29 mouse cellular contexts compared by ENCODE assay signal in genomic region chr19:36004961-36005360, GRCm38 (mm10). TPM values are rescaled to one million over a fixed set of nuclear protein-coding genes. Genes with fewer than 3 reads are reported as not detected.
A peak's percentile ranks its signal among the peaks of the same experiment; 100 is the strongest.
DNase-seq lines count a peak whose midpoint lies in the region; ATAC-seq and TF ChIP-seq lines count a peak whose summit lies in the region.
"Had no signal": no experiment of that assay in that cellular context is flagged by ENCODE, and none has a peak within 500 bp of the region (broad histone marks: within the 10 kb centered on the region; RNA-seq: fewer than 3 reads in every experiment).

No protein-coding gene starts in this region.

- H3K4me1 ChIP-seq in kidney, adult 2 months (ENCODE audit: control insufficient read depth, insufficient read depth, low read length): no peaks in the 10 kb centered on the region
- H3K4me1 ChIP-seq in kidney, embryonic 16.5 days (ENCODE audit: insufficient read depth, low read length): no peaks in the 10 kb centered on the region
- H3K4me1 ChIP-seq in lung, postnatal 0 days (ENCODE audit: insufficient read depth, low read depth, low read length): no peaks in the 10 kb centered on the region
- H3K4me1 ChIP-seq in hindbrain, embryonic 16.5 days (ENCODE audit: control insufficient read depth, insufficient read depth, low read depth, low read length): peaks cover 7% of the 10 kb centered on the region; the same call in 1 of the 2 replicates
- H3K4me1 ChIP-seq: embryonic facial prominence, embryonic 15.5 days; heart, embryonic 10.5 days had no signal

- H3K4me3 ChIP-seq in kidney, adult 2 months (ENCODE audit: insufficient read depth, low read depth, low read length): no peak overlapping the region
- no peak overlapping the region for H3K4me3 ChIP-seq in kidney, embryonic 16.5 days (ENCODE audit: low read length)
- H3K4me3 ChIP-seq in lung, postnatal 0 days (ENCODE audit: low read depth, low read length): no peak overlapping the region
- no peak overlapping the region for H3K4me3 ChIP-seq in hindbrain, embryonic 16.5 days (ENCODE audit: low read length)
- H3K4me3 ChIP-seq: embryonic facial prominence, embryonic 12.5 days; embryonic facial prominence, embryonic 15.5 days; gastrocnemius, adult 2 months; heart, adult 2 months; heart, embryonic 10.5 days; heart, embryonic 13.5 days had no signal

- no peak overlapping the region for H3K4me2 ChIP-seq in kidney, embryonic 16.5 days (replicated peaks; ENCODE audit: low read depth, low read length)
- no peak overlapping the region for H3K4me2 ChIP-seq in lung, postnatal 0 days (replicated peaks; ENCODE audit: low read depth, low read length)
- H3K4me2 ChIP-seq in hindbrain, embryonic 16.5 days (ENCODE audit: low read length): no peak overlapping the region
- H3K4me2 ChIP-seq: embryonic facial prominence, embryonic 12.5 days; embryonic facial prominence, embryonic 15.5 days; heart, embryonic 13.5 days; hindbrain, embryonic 14.5 days had no signal

- TF ChIP-seq EP300 in lung, postnatal 0 days (IDR thresholded peaks at IDR 0.05): no peak

- no peak overlapping the region for H3K9ac ChIP-seq in kidney, embryonic 16.5 days (replicated peaks; ENCODE audit: low read length)
- H3K9ac ChIP-seq in lung, postnatal 0 days (replicated peaks; ENCODE audit: low read depth): no peak overlapping the region
- H3K9ac ChIP-seq in hindbrain, embryonic 16.5 days (ENCODE audit: low read depth, low read length): no peak overlapping the region
- H3K9ac ChIP-seq: embryonic facial prominence, embryonic 12.5 days; embryonic facial prominence, embryonic 15.5 days; forebrain, postnatal 0 days; heart, embryonic 13.5 days; hindbrain, embryonic 14.5 days had no signal

- H3K36me3 ChIP-seq in kidney, adult 2 months (ENCODE audit: control insufficient read depth, insufficient read depth, low read length): no peaks in the 10 kb centered on the region
- no peaks in the 10 kb centered on the region for H3K36me3 ChIP-seq in kidney, embryonic 16.5 days (ENCODE audit: insufficient read depth, low read length)
- no peaks in the 10 kb centered on the region for H3K36me3 ChIP-seq in lung, postnatal 0 days (ENCODE audit: insufficient read depth, low read length)
- no peaks in the 10 kb centered on the region for H3K36me3 ChIP-seq in hindbrain, embryonic 16.5 days (ENCODE audit: control insufficient read depth, insufficient read depth, low read length)
- H3K36me3 ChIP-seq: embryonic facial prominence, embryonic 12.5 days; embryonic facial prominence, embryonic 15.5 days; G1E; heart, embryonic 10.5 days; heart, embryonic 13.5 days had no signal

- DNase-seq in kidney, adult 2 months: peak; percentile 30
- DNase-seq in lung, postnatal 0 days (ENCODE audit: low spot score): peak; percentile 14
- no peak for DNase-seq in lung, adult 18-20 months
- no peak for DNase-seq in heart, adult 11 months
- DNase-seq: adrenal gland, adult 2 months; adrenal gland, postnatal 14 days; B cell, adult 2 months; cerebellum, adult 18-20 months; cerebellum, adult 9-10 months; cerebellum, postnatal 14 days; forebrain, postnatal 0 days; gastrocnemius, adult 2 months; gastrocnemius, postnatal 14 days; heart, adult 2 months; heart, postnatal 14 days; heart, postnatal 4 days had no signal

- TF ChIP-seq POLR2A in kidney, adult 2 months (IDR thresholded peaks at IDR 0.05; ENCODE audit: low read depth, low read length): no peak

- no peak overlapping the region for H3K27ac ChIP-seq in kidney, adult 2 months (ENCODE audit: insufficient read depth, low read depth, low read length)
- H3K27ac ChIP-seq in kidney, embryonic 16.5 days (ENCODE audit: low read length): no peak overlapping the region
- no peak overlapping the region for H3K27ac ChIP-seq in lung, postnatal 0 days (ENCODE audit: low read length)
- H3K27ac ChIP-seq in hindbrain, embryonic 16.5 days (ENCODE audit: low read depth, low read length): no peak overlapping the region
- H3K27ac ChIP-seq: embryonic facial prominence, embryonic 12.5 days; embryonic facial prominence, embryonic 15.5 days; gastrocnemius, adult 2 months; heart, adult 2 months; heart, embryonic 10.5 days; heart, embryonic 13.5 days; hindbrain, embryonic 14.5 days had no signal

- WGBS in kidney, adult 2 months: 7% methylated on average over 2 of the region's 2 CpGs
- WGBS in kidney, embryonic 16.5 days: 17% methylated on average over 2 of the region's 2 CpGs
- 38% methylated on average over 2 of the region's 2 CpGs for WGBS in lung, postnatal 0 days
- WGBS in hindbrain, embryonic 16.5 days: 63% methylated on average over 2 of the region's 2 CpGs

- TF ChIP-seq CTCF in kidney, adult 2 months (conservative IDR thresholded peaks at IDR 0.05; ENCODE audit: insufficient read depth, insufficient read length, low read depth, low read length): no peak
- no peak for TF ChIP-seq CTCF in lung, postnatal 0 days (IDR thresholded peaks at IDR 0.05)

- no peaks in the 10 kb centered on the region; the same call in 1 of the 2 replicates for H3K27me3 ChIP-seq in kidney, adult 2 months (replicated peaks; ENCODE audit: control insufficient read depth, insufficient read depth, low read length)
- no peaks in the 10 kb centered on the region for H3K27me3 ChIP-seq in kidney, embryonic 16.5 days (ENCODE audit: insufficient read depth, low read length)
- H3K27me3 ChIP-seq in lung, postnatal 0 days (replicated peaks; ENCODE audit: insufficient read depth, low read length): no peaks in the 10 kb centered on the region
- H3K27me3 ChIP-seq in hindbrain, embryonic 16.5 days (replicated peaks; ENCODE audit: control insufficient read depth, insufficient read depth, low read length): no peaks in the 10 kb centered on the region
- H3K27me3 ChIP-seq: CH12.LX; embryonic facial prominence, embryonic 12.5 days; embryonic facial prominence, embryonic 15.5 days had no signal

- H3K9me3 ChIP-seq in kidney, embryonic 16.5 days (ENCODE audit: low read length): no peaks in the 10 kb centered on the region
- no peaks in the 10 kb centered on the region for H3K9me3 ChIP-seq in lung, postnatal 0 days (ENCODE audit: low read length)
- no peaks in the 10 kb centered on the region for H3K9me3 ChIP-seq in hindbrain, embryonic 16.5 days (ENCODE audit: control insufficient read depth, low read length)
- H3K9me3 ChIP-seq: embryonic facial prominence, embryonic 12.5 days; embryonic facial prominence, embryonic 15.5 days; G1E; heart, embryonic 10.5 days; heart, embryonic 13.5 days had no signal

- ATAC-seq in kidney, embryonic 16.5 days (ENCODE audit: low FRiP score, low TSS enrichment): no peak
- no peak for ATAC-seq in lung, postnatal 0 days
- peak; percentile 15; the same call in 1 of the 2 replicates for ATAC-seq in common myeloid progenitor, adult 5-6 weeks (replicated peaks; ENCODE audit: low read depth, poor library complexity, severe bottlenecking)
- ATAC-seq in megakaryocyte progenitor cell, adult 5-6 weeks (replicated peaks; ENCODE audit: poor library complexity): peak; percentile 23
- ATAC-seq in hindbrain, embryonic 16.5 days: no peak
- ATAC-seq: forebrain, embryonic 14.5 days; forebrain, postnatal 0 days; Patski had no signal

RNA-seq across cellular contexts. Expression of gene Htr7, which starts 52.3 kb away (rescaled TPM):
- polyA plus RNA-seq in kidney, adult 2 months (2012; rRNA removed): 0.06 and 0.11 TPM in 2 replicates
- polyA plus RNA-seq in kidney, embryonic 16.5 days (2015; fragmentation: Nextera tagmentation; extraction: Ambion mirVana): 0.05 and 0.08 TPM in 2 replicates
- polyA plus RNA-seq in lung, postnatal 0 days (2015; fragmentation: Nextera tagmentation; extraction: Ambion mirVana): not detected in 2 replicates
- not detected in 2 replicates for total RNA-seq in common myeloid progenitor, adult 5-6 weeks (2017)
- 0.12 TPM in 1 of 2 replicates, not detected in the other for total RNA-seq in megakaryocyte progenitor cell, adult 5-6 weeks (2015)
- total RNA-seq in megakaryocyte progenitor cell, adult 5-6 weeks (2017): not detected in 2 replicates
- 16.3 and 16.7 TPM in 2 replicates for polyA plus RNA-seq in hindbrain, embryonic 16.5 days (2015; fragmentation: Nextera tagmentation; extraction: Ambion mirVana)
- total RNA-seq: adrenal gland, adult 2 months; CH12.LX had no signal
- polyA plus RNA-seq: G1E; heart, embryonic 10.5 days; Patski had no signal

Comparison
In these comparisons a context has a peak if more than half of its experiments do, and no peak if none do; other contexts are left out.
1. DNase-seq: peak in kidney, adult 2 months (single experiment) and lung, postnatal 0 days (single experiment); none in lung, adult 18-20 months (0 of 2) and heart, adult 11 months (single experiment).
2. ATAC-seq: peak in common myeloid progenitor, adult 5-6 weeks (single experiment) and megakaryocyte progenitor cell, adult 5-6 weeks (single experiment); none in kidney, embryonic 16.5 days (single experiment), lung, postnatal 0 days (single experiment) and hindbrain, embryonic 16.5 days (single experiment).
3. RNA of gene Htr7, which starts 52.3 kb away (polyA plus RNA-seq): 16.3 to 16.7 TPM in hindbrain, embryonic 16.5 days; 0.06 to 0.11 TPM in kidney, adult 2 months, 0.05 to 0.08 TPM in kidney, embryonic 16.5 days and not detected in lung, postnatal 0 days; every median in the first group is over 10 times any median in the second.